Mouse (Mus musculus) ES-E14 (cell line): ENCODE measurements around the gene Rbm39.

Source experiments
- HCFC1 ChIP-seq: IDR thresholded peaks from 2 replicates; pipeline ENCODE4 v1.6.1; 2012; ENCODE audit warnings: low read length, inconsistent platforms, borderline replicate concordance; ENCODE audit not compliant: insufficient read depth
- MAFK ChIP-seq: IDR thresholded peaks from 2 replicates; pipeline ENCODE4 v1.6.1; 2014; ENCODE audit warnings: mild to moderate bottlenecking, low read depth, low read length, inconsistent platforms; ENCODE audit not compliant: insufficient read depth

GRCm38 (mm10) chr2:156177079-156177478 lies 3.0 kb downstream of the Rbm39 start:
- TF ChIP-seq MAFK = no peak
- no peak for TF ChIP-seq HCFC1
